Mouse (Mus musculus): ENCODE data around the gene Nudt5. TPM values are rescaled to one million over a fixed set of nuclear protein-coding genes. Genes with fewer than 3 reads are reported as not detected.
"Not testable (repeated sequence)": the region's sequence is repeated elsewhere in the genome, so short reads cannot be mapped to it uniquely, and the experiment has no call there.

The Nudt5 gene
- 10 to 100 TPM; 22.2 to 25.5 TPM for total RNA-seq (2021)
- long read RNA-seq, partial matches to known transcripts, result 1 of 18 reads
- long read RNA-seq, other reads (novel, unspliced or antisense), result 17 of 18 reads

GRCm38 (mm10) chr2:5844873-5845631 is at the start of gene Nudt5, which contains the start of gene Cdc123:
Gene Nudt5 (plus strand): TSS chr2:5845019.
Gene Cdc123 (minus strand): TSS chr2:5845164.
- peak; percentile 89 to 96 for DNase-seq (ENCODE audit: low spot score in 2 of 2)

GRCm38 (mm10) chr2:5797816-5798672 is 46.8 kb upstream of the Nudt5 start:
- DNase-seq (ENCODE audit: low spot score in 2 of 2), result no peak

- DNase-seq (ENCODE audit: low spot score in 2 of 2), result no peak
These were observed 43.6 kb upstream of the Nudt5 start for GRCm38 (mm10) chr2:5801182-5801640.

DNA sequence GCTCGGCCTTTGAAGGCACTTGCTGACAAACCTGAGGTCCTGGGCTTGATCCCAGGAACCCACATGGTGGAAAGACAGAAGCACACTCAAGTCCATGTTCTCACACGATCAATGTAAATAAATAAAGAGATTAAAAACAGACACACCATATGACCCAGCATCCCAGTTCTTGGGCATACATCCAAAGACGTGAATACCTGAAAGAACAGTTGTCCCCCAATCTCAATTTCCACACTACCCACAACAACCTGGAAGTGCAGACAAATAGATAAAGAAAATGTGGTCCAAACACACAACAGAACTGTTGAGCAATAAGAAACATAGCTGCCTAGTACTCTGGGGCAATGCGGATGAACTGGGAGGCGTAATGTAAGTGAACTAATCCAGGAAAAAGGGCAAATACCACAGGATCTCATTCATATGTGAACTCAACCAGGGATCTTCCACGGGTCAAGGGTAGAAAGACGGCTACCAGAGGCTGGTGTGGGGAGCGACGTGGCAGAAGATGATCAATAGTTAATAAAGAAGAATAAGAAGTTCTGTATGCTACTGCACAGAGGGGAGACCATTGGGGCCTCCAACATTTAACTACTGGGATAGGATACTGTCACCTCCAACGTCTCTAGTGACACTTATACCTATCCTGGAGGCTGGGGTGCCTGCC is 42.8 kb upstream of the Nudt5 start:
- DNase-seq (ENCODE audit: low spot score in 2 of 2), result no peak

GRCm38 (mm10) chr2:5804440-5805045 is 40.3 kb upstream of the Nudt5 start:
- no peak for DNase-seq (ENCODE audit: low spot score in 2 of 2)

DNA sequence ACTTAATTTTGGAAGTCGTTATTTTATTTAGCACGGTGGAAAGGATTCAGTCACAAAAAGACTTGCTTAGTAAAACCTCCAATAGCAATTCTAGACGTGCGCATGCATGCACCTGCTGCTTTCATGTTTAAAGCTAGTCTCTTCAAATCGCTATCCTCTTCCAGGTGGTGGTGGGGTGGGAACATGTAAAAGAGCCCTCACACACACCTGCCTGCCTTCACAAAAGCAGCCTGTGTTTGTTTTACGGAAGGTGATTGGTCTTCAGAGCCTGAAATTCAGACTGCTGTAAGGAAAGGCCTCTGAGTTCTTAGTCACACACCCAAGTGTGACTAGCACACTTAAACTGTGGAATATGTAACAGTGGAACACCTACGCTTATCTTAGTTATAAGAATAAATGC is 39.6 kb upstream of the Nudt5 start:
- DNase-seq (ENCODE audit: low spot score in 2 of 2), result no peak

GRCm38 (mm10) chr2:5806201-5806600 is 38.6 kb upstream of the Nudt5 start:
- DNase-seq (ENCODE audit: low spot score in 2 of 2), result not testable (repeated sequence)

DNA sequence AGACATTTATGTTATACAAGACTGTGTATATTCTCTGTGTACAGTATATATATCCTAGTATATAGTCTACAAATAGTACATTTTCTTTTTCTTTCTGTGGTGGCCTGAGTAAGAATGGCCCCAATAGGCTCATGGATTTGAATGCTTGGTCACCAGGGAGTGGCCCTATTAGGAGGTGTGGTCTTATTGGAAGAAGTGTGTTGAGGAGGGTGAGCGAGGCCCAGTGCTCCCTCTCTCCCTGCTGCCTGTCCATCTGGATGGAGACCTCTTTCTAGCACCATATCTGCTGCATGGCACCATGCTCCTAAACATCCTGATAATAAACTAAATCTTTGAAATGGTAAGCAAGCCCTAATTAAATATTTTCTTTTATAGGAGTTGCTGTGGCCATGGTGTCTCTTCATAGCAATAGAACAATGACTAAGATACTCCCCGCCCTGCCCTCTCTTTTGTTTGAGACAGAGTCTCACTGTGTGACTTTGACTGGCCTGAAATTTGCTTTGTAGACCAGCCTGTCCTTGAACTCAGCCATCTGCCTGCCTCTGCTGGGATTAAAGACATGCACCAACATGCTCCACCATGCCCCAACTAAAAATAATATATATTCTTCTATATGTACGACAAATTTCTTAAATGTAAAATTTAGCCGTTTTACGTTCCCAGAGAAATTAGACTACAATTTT is 34.6 kb upstream of the Nudt5 start:
- DNase-seq (ENCODE audit: low spot score in 2 of 2), result no peak

DNA sequence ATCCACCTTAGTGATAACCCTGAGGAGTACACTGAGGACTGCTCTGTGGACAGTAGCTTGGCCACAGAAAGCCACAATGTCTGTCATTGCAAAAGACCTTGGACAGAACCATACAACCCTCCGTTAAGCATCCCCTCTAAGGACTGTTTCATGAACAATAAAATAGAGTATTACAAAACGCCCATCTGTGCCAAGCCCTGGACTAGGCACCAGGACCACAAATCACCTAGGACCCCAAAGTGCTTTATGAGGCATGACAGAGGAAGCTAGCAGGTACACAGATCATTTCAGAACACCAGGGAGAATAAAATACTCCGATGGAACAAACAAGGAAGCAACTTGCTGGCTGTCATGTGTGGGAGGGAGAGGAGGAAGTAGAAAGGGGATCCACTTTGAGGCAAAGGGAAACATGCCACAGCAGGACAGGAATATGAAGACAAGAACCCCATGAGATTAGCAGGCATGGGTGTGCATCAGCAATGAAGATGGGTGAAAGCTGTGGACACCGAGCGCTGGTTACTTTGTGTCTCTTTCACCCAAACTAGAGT is 33.5 kb upstream of the Nudt5 start:
- DNase-seq (ENCODE audit: low spot score in 2 of 2), result no peak

- DNase-seq (ENCODE audit: low spot score in 2 of 2), result no peak
These were observed 23.6 kb upstream of the Nudt5 start for GRCm38 (mm10) chr2:5821264-5821663.

DNA sequence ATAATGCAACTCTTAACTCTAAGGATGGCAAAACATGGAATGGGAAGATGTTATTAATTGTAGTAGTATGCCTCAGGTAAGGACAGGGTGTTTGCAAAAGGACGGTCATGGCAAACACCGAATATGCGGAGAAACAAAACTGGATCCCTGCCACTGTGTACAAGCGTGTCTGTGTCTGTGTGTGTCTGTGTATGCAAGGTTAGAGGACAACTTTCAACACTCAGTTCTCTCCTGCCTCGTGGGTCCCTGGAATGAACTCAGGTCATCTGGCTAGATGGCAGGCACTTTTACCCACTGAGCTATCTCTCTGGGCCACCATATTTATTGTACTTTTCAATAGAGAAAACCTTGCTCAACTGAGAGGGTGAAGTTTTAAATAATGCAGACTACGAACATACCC is 22.4 kb upstream of the Nudt5 start:
- no peak for DNase-seq (ENCODE audit: low spot score in 2 of 2)

- no peak for DNase-seq (ENCODE audit: low spot score in 2 of 2)
These were observed 20.6 kb upstream of the Nudt5 start for GRCm38 (mm10) chr2:5824213-5824612.

DNA sequence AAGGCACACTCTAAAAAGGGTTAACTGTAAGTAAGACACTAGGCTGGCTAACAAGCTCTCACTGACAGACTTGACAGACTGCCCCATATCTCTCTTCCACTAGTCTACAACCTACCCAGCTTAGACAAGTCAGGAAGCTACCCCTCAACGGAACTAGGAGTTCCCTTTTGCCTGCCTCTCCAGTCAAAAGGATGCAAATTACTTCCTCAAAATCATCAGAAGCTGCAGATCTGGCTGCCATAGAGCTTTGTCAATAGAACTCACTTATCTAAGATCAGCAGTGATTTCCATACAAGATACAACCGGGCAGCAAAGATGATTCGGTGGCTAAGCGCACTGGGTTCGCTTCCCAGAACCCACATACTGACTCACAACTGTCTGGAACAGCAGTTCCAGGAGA is 20.1 kb upstream of the Nudt5 start:
- DNase-seq (ENCODE audit: low spot score in 2 of 2), result no peak

- DNase-seq (ENCODE audit: low spot score in 2 of 2), result no peak
These were observed 19.4 kb upstream of the Nudt5 start for GRCm38 (mm10) chr2:5825265-5825913.

GRCm38 (mm10) chr2:5840815-5841214 is 4.0 kb upstream of the Nudt5 start:
- DNase-seq (ENCODE audit: low spot score in 2 of 2), result no peak

DNA sequence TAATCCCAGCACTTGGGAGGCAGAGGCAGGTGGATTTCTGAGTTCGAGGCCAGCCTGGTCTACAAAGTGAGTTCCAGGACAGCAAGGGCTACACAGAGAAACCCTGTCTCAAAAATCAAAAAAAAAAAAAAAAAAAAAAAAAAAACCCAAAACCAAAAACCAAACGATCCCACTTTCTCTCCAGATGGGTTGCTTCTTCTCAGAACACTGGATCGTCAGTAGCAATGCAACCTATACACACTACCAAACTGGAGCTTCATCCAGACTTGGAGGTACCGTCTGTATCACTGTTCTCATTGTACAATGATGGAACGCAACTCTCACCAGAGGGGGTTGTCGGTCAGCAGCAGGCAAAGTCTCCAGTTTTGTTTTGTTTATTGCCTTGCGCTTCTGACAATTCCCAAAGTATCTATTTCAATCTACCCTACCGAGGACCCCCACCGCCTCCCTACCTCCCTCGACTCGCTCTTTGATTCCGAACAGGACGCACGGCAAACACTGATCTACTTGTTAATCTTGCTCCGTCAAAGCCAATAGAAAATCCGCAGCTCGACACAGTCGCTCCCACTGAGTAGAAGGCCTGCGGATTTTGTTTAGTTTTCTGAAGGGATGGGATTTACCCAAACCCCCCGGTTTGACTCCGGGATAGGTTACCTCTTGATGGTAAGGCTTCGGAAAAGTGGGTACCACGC is 492 bp upstream of the Nudt5 start:
- DNase-seq (ENCODE audit: low spot score in 2 of 2), result no peak

DNA sequence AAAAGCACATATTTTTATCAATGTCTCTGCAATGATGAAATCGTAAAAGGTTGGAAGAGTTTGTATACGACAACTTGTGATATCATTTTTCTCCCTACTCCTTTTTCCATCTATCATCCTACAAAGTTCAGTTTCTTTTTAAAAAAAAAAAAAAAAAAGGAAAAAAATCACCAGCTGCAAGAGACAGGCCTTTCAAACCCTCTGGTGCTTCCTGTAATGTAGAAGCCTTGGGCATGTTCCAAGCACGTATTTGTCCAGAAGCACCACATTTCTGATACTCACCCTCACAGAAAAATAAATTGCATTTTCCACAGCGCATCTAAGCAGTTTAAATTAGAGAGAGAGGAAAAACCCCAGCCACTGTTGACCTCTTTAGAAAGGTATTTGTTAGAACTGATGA is 1.0 kb downstream of the Nudt5 start:
- DNase-seq (ENCODE audit: low spot score in 2 of 2), result no peak

DNA sequence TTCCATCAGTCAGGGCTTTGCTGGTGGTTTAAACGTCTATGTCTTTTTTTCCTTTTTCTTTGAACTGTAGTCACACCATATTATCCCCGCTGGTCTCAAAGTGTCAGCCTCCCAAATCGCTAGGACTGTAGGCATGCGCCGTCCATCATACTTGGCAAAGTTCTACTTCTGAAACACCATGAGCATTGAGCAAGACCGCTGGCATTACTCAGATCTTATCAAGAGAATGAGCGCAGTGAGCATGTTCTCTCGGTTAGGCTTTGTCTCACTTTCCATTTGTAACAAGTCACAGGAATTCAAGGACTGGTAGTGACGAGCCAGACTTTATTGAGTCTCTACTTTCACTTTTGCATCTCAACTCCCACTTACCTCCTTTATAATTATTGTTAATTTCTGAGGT is 6.3 kb downstream of the Nudt5 start:
- no peak for DNase-seq (ENCODE audit: low spot score in 2 of 2)

DNA sequence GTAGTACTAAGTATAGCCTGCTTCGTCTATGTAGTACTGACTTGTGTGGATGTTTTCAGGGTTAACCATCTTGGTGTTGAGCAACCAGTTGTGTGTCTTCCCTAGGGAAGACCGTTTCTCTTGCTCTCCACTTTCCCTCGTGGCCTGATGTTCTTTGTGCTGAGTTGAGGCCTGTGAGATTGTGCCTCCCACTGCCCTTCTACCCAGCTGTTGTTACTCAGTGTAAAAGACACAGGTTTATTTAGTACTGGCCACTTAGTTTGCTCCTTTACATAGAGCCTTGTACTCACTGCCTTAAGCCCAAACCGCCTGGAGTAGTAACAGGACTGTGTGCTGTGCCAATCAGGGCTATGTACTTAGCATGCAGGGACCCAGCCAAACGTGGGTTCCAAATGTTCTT is 7.0 kb downstream of the Nudt5 start:
- peak in 1 of 2 experiments; percentile 65 for DNase-seq (ENCODE audit: low spot score in 2 of 2)
